Mouse (Mus musculus) megakaryocyte, embryonic 14.5 days (primary cell): ENCODE results near the gene Spata2.

ENCODE experiments used
- FLI1 ChIP-seq: IDR thresholded peaks from 2 replicates; pipeline ENCODE4 v1.6.1; 2012; ENCODE audit warnings: low read length, inconsistent platforms, mixed read lengths
- GATA1 ChIP-seq: IDR thresholded peaks from 3 replicates; pipeline ENCODE4 v1.6.1; 2012; ENCODE audit warnings: mixed read lengths, low read length, inconsistent platforms, borderline replicate concordance

DNA sequence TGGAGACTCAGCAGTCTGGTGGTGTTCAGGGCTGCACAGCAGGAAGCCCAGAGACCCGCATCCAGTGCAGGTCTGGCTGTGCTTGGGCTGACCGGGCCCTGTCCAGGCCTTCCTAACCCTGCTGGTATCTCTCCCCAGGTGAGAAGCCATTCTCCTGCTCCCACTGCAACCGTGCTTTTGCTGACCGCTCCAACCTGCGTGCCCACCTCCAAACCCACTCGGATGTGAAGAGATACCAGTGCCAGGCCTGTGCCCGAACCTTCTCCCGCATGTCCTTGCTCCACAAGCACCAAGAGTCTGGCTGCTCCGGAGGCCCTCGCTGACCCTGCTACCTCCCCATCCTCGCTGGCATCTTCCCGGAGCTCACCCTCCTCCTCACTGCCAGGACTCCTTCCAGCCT, 49.1 kb upstream of the Spata2 start:
- TF ChIP-seq GATA1 (no peak), FLI1 (no peak)
